ENCODE assay signal across 8 mouse cellular contexts in the genomic region with DNA sequence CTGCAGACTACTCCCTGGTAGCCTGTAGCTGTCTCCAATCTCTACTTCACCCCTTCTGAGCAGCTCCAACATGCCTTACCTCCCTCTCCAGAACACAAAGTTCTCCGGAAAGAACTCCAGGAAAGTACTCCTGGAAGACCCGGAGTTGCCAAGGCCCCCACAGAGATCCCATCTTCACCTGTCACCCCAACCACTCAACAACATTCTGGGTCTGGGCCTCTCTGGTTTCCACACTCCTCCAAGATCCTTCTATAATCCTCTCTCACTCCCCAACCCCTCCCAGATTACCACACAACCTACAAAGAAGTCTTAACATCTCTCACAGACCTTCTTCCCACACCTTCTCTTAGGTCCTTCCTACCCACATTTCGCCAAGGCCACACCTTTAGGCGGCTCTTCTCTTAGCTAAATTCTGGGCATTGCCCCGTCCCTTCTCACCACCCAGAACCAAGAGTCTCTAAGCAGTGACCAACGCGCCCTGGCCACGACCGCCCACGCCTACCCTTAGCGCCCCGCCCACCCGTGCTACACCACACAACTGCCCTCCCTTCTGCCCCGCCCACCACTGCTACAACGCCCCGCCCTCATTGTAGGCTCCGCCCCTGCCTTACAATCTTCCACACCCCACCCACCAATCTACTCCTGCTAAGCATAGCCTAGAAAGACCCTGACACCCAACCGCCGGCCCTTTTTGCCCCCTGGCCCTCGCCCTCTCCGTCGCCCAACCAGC. TPM values are rescaled to one million over a fixed set of nuclear protein-coding genes. Genes with fewer than 3 reads are reported as not detected.
DNase-seq lines count a peak whose midpoint lies in the region; ATAC-seq and TF ChIP-seq lines count a peak whose summit lies in the region.

No protein-coding gene starts in this region.

- H3K27ac ChIP-seq in MEL (ENCODE audit: control insufficient read depth, low read depth, low read length): peak overlapping the region; percentile 95
- H3K27ac ChIP-seq in forebrain, embryonic 16.5 days (ENCODE audit: low read length): peak overlapping the region; percentile 93

- TF ChIP-seq CTCF in MEL (IDR thresholded peaks at IDR 0.05 in 2 of 3, conservative IDR thresholded peaks at IDR 0.05 in 1 of 3; ENCODE audit: control insufficient read depth in 1 of 3, insufficient read depth in 1 of 3, low read depth in 2 of 3, low read length in 3 of 3, poor library complexity in 1 of 3, severe bottlenecking in 1 of 3): no peak

- peaks cover 2% of the 10 kb centered on the region; the same call in 1 of the 2 replicates for H3K79me2 ChIP-seq in MEL (ENCODE audit: control insufficient read depth, insufficient read depth, low read length, poor library complexity)

- H3K4me2 ChIP-seq in forebrain, embryonic 16.5 days (ENCODE audit: low read length): peak overlapping the region; percentile 83

- intact Hi-C loops in heart, postnatal 14 days (cut with DNase I): loop anchor here (2.0 kb wide), 1 partner anchor 33 kb away; a partner anchor contains a TSS

- DNase-seq in MEL (ENCODE audit: low read depth, low spot score): peak; percentile 91
- peak; percentile 83 for DNase-seq in c-Kit-positive CD71-positive TER-119-negative erythroid progenitor cells, embryonic 14.5 days (ENCODE audit: low read depth)
- peak; percentile 82 to 86 for DNase-seq in heart, postnatal 14 days
- DNase-seq in layer of hippocampus, adult 18-20 months (ENCODE audit: low spot score in 2 of 2): peak; percentile 48 to 67
- peak; percentile 94 for DNase-seq in lung, postnatal 10 days
- DNase-seq in ovary, postnatal 10 days (ENCODE audit: low spot score): peak; percentile 50
- DNase-seq in thymus, postnatal 0 days (ENCODE audit: low spot score): peak; percentile 73

- peaks cover 0 to 6% of the 10 kb centered on the region in 2 experiments; a peak in 2 of 4 replicates for H3K36me3 ChIP-seq in MEL (ENCODE audit: control insufficient read depth in 1 of 2, insufficient read depth in 2 of 2, low read length in 2 of 2)
- H3K36me3 ChIP-seq in forebrain, embryonic 16.5 days (ENCODE audit: control insufficient read depth, insufficient read depth): peaks cover 21% of the 10 kb centered on the region

- no peak for TF ChIP-seq POLR2A in MEL (IDR thresholded peaks at IDR 0.05; ENCODE audit: control insufficient read depth in 1 of 2, insufficient read depth in 1 of 2, low read depth in 1 of 2, low read length in 2 of 2, poor library complexity in 1 of 2)

- peak overlapping the region; percentile 95 for H3K9ac ChIP-seq in MEL (ENCODE audit: control insufficient read depth, low read depth, low read length, poor library complexity, severe bottlenecking)
- peak overlapping the region; percentile 89 for H3K9ac ChIP-seq in forebrain, embryonic 16.5 days (replicated peaks; ENCODE audit: low read depth, low read length)

- 8% methylated on average over 22 of the region's 22 CpGs for WGBS in forebrain, embryonic 16.5 days

- no peaks in the 10 kb centered on the region for H3K9me3 ChIP-seq in MEL (replicated peaks; ENCODE audit: insufficient read depth, low read length)
- H3K9me3 ChIP-seq in forebrain, embryonic 16.5 days (ENCODE audit: control insufficient read depth, low read length): no peaks in the 10 kb centered on the region

- peak; percentile 1 for ATAC-seq in forebrain, embryonic 16.5 days

- peaks cover 0 to 15% of the 10 kb centered on the region in 2 experiments; a peak in 2 of 4 replicates for H3K4me1 ChIP-seq in MEL (ENCODE audit: control insufficient read depth in 1 of 2, insufficient read depth in 2 of 2, low read length in 2 of 2)
- H3K4me1 ChIP-seq in forebrain, embryonic 16.5 days (replicated peaks; ENCODE audit: control insufficient read depth, insufficient read depth, low read length): peaks cover 15% of the 10 kb centered on the region

- no peak for TF ChIP-seq RAD21 in MEL (IDR thresholded peaks at IDR 0.05; ENCODE audit: low read depth, low read length)

- peak overlapping the region; percentile 88 to 92 for H3K4me3 ChIP-seq in MEL (ENCODE audit: control insufficient read depth in 1 of 2, insufficient read depth in 1 of 2, low read depth in 2 of 2, low read length in 2 of 2)
- H3K4me3 ChIP-seq in forebrain, embryonic 16.5 days (replicated peaks; ENCODE audit: low read length): peak overlapping the region; percentile 90

- H3K27me3 ChIP-seq in MEL (ENCODE audit: control insufficient read depth in 1 of 2, insufficient read depth in 2 of 2, low read length in 2 of 2): no peaks in the 10 kb centered on the region
- H3K27me3 ChIP-seq in forebrain, embryonic 16.5 days (replicated peaks; ENCODE audit: control insufficient read depth, insufficient read depth, low read length): no peaks in the 10 kb centered on the region

- no peak for TF ChIP-seq EP300 in MEL (IDR thresholded peaks at IDR 0.05; ENCODE audit: low read depth in 1 of 2, low read length in 2 of 2)

TF ChIP-seq in MEL, 35 proteins besides CTCF, POLR2A, EP300 and RAD21:
- TF ChIP-seq CHD1 (IDR thresholded peaks at IDR 0.05; ENCODE audit: low read depth, low read length) (no peak), BHLHE40 (IDR thresholded peaks at IDR 0.05; ENCODE audit: borderline replicate concordance, low read depth, low read length) (no peak), ETS1 (IDR thresholded peaks at IDR 0.05; ENCODE audit: low read depth, low read length) (no peak), ZMIZ1 (IDR thresholded peaks at IDR 0.05; ENCODE audit: low read depth, low read length) (0 out of 2 replicates have a peak, but pooled peaks have one; percentile 43), ZNF384 (IDR thresholded peaks at IDR 0.05; ENCODE audit: low read depth, low read length) (no peak), MXI1 (IDR thresholded peaks at IDR 0.05; ENCODE audit: low read depth, low read length) (no peak), ELF1 (IDR thresholded peaks at IDR 0.05; ENCODE audit: low read depth, low read length) (no peak), POLR2AphosphoS2 (IDR thresholded peaks at IDR 0.05; ENCODE audit: low read length) (no peak)

RNA-seq across cellular contexts. Expression of a gene that starts 0.6 kb away (rescaled TPM):
- 24.8 and 28.2 TPM in 2 replicates for total RNA-seq in MEL (2012; rRNA removed)
- polyA plus RNA-seq in MEL (2012; ENCODE audit: insufficient read depth in 1 of 2, insufficient read length in 2 of 2, low read depth in 1 of 2, low replicate concordance in 2 of 2, missing spikeins in 1 of 2): 10 to 100 TPM in 1 of 2 experiments, not detected in 1; 42.2 TPM
- 78.8 and 85.8 TPM in 2 replicates for polyA plus RNA-seq in forebrain, embryonic 16.5 days (2015; fragmentation: Nextera tagmentation; extraction: Ambion mirVana)
- total RNA-seq in heart, postnatal 14 days (2021): 10 to 100 TPM; 46.9 to 50.5 TPM
- total RNA-seq in layer of hippocampus, adult 18-20 months (2021): 10 to 100 TPM; 85.7 to 90.6 TPM
- polyA plus RNA-seq in thymus, postnatal 0 days (2015; fragmentation: Nextera tagmentation; extraction: Ambion mirVana): 38.7 and 39.9 TPM in 2 replicates

RNA-seq across cellular contexts. Expression of a gene that starts 5.2 kb away (rescaled TPM):
- 64.2 and 71.9 TPM in 2 replicates for total RNA-seq in MEL (2012; rRNA removed)
- polyA plus RNA-seq in MEL (2012; ENCODE audit: insufficient read depth in 1 of 2, insufficient read length in 2 of 2, low read depth in 1 of 2, low replicate concordance in 2 of 2, missing spikeins in 1 of 2): 100 to 1,000 TPM in 1 of 2 experiments, not detected in 1; 132 TPM
- 151 and 158 TPM in 2 replicates for polyA plus RNA-seq in forebrain, embryonic 16.5 days (2015; fragmentation: Nextera tagmentation; extraction: Ambion mirVana)
- total RNA-seq in heart, postnatal 14 days (2021): 10 to 100 TPM; 37.3 to 39.8 TPM
- 100 to 1,000 TPM; 105 to 107 TPM for total RNA-seq in layer of hippocampus, adult 18-20 months (2021)
- polyA plus RNA-seq in thymus, postnatal 0 days (2015; fragmentation: Nextera tagmentation; extraction: Ambion mirVana): 80.0 and 81.8 TPM in 2 replicates

RNA-seq across cellular contexts. Expression of a gene that starts 34.0 kb away (rescaled TPM):
- 48.5 and 49.5 TPM in 2 replicates for total RNA-seq in MEL (2012; rRNA removed)
- 100 to 1,000 TPM in 1 of 2 experiments, not detected in 1; 116 TPM for polyA plus RNA-seq in MEL (2012; ENCODE audit: insufficient read depth in 1 of 2, insufficient read length in 2 of 2, low read depth in 1 of 2, low replicate concordance in 2 of 2, missing spikeins in 1 of 2)
- polyA plus RNA-seq in forebrain, embryonic 16.5 days (2015; fragmentation: Nextera tagmentation; extraction: Ambion mirVana): 10.6 and 12.6 TPM in 2 replicates
- total RNA-seq in heart, postnatal 14 days (2021): 1 to 10 TPM; 2.6 to 3.4 TPM
- 1 to 10 TPM; 2.0 to 3.0 TPM for total RNA-seq in layer of hippocampus, adult 18-20 months (2021)
- polyA plus RNA-seq in thymus, postnatal 0 days (2015; fragmentation: Nextera tagmentation; extraction: Ambion mirVana): 18.0 and 18.5 TPM in 2 replicates

RNA-seq across cellular contexts. Expression of a gene that starts 35.3 kb away (rescaled TPM):
- total RNA-seq in MEL (2012; rRNA removed): 0.08 and 0.10 TPM in 2 replicates
- polyA plus RNA-seq in MEL (2012; ENCODE audit: insufficient read depth in 1 of 2, insufficient read length in 2 of 2, low read depth in 1 of 2, low replicate concordance in 2 of 2, missing spikeins in 1 of 2): under 1 TPM in 1 of 2 experiments, not detected in 1; 0.07 TPM
- polyA plus RNA-seq in forebrain, embryonic 16.5 days (2015; fragmentation: Nextera tagmentation; extraction: Ambion mirVana): 0.09 and 0.14 TPM in 2 replicates
- total RNA-seq in heart, postnatal 14 days (2021): 100 to 1,000 TPM; 125 to 147 TPM
- total RNA-seq in layer of hippocampus, adult 18-20 months (2021): 10 to 100 TPM; 16.3 to 16.9 TPM
- polyA plus RNA-seq in thymus, postnatal 0 days (2015; fragmentation: Nextera tagmentation; extraction: Ambion mirVana): 0.08 and 0.09 TPM in 2 replicates

RNA-seq across cellular contexts. Expression of a gene that starts 37.8 kb away (rescaled TPM):
- 36.7 and 41.0 TPM in 2 replicates for total RNA-seq in MEL (2012; rRNA removed)
- polyA plus RNA-seq in MEL (2012; ENCODE audit: insufficient read depth in 1 of 2, insufficient read length in 2 of 2, low read depth in 1 of 2, low replicate concordance in 2 of 2, missing spikeins in 1 of 2): 10 to 100 TPM in 1 of 2 experiments, not detected in 1; 78.4 TPM
- 125 and 126 TPM in 2 replicates for polyA plus RNA-seq in forebrain, embryonic 16.5 days (2015; fragmentation: Nextera tagmentation; extraction: Ambion mirVana)
- 10 to 100 TPM; 23.0 to 24.1 TPM for total RNA-seq in heart, postnatal 14 days (2021)
- total RNA-seq in layer of hippocampus, adult 18-20 months (2021): 10 to 100 TPM; 53.9 to 57.8 TPM
- 117 and 129 TPM in 2 replicates for polyA plus RNA-seq in thymus, postnatal 0 days (2015; fragmentation: Nextera tagmentation; extraction: Ambion mirVana)

Comparison
In these comparisons a context has a peak if more than half of its experiments do, and no peak if none do; other contexts are left out.
1. Peak in every context shown above with its lines: DNase-seq, ATAC-seq, H3K4me3 ChIP-seq and H3K27ac ChIP-seq.
2. RNA of a gene that starts 34.0 kb away (total RNA-seq): 48.5 to 49.5 TPM in MEL; 2.6 to 3.4 TPM in heart, postnatal 14 days and 2.0 to 3.0 TPM in layer of hippocampus, adult 18-20 months; every median in the first group is over 10 times any median in the second.